Mouse (Mus musculus) left cerebral cortex, postnatal 25 days (tissue): ENCODE data around the gene Gm5591. TPM values are rescaled to one million over a fixed set of nuclear protein-coding genes. Genes with fewer than 3 reads are reported as not detected.
"Not testable (repeated sequence)": the region's sequence is repeated elsewhere in the genome, so short reads cannot be mapped to it uniquely, and the experiment has no call there.

ENCODE experiments used
- DNase-seq, 2 experiments: peaks; one replicate each; pipeline ENCODE4 v3.0.0; 2022; ENCODE audit warnings: low spot score in 2 of 2, mixed read lengths in 1 of 2
- intact Hi-C: fragments of 180-260 bp; cut with DNase I; formaldehyde crosslinking; loops from one replicate; pipeline ENCODE4 v1.15.1; 2025
- total RNA-seq, 2 experiments: library from RNA; stranded (reverse); gene quantifications; 2 replicates each; pipeline ENCODE4 v1.2.3; 2021

Gene Gm5591
- total RNA-seq: not detected

DNA sequence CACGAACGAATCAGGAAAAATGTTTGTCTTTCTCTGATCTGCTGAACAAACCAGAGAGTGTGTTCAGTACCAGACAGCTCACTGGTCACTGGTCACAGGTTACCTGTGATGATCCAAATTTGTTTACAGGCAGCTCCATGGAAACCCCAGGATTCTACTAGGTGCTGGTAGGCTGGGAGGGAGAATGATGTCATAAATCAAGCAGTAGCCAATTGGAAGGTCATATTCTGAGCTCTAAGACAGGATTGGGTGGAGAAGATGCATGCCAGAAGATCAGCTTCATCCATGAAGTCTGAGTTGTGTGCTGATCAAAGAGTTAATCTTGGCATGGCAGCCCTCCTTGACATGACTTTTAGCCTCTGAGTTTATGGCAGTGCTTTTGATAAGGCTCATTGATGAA, at the start of gene Gm5591:
Gene Gm5591, minus strand, starts transcription at position 101 of the 400 bp plus-strand sequence.
- DNase-seq, intact Hi-C loops: not testable (repeated sequence)

DNA sequence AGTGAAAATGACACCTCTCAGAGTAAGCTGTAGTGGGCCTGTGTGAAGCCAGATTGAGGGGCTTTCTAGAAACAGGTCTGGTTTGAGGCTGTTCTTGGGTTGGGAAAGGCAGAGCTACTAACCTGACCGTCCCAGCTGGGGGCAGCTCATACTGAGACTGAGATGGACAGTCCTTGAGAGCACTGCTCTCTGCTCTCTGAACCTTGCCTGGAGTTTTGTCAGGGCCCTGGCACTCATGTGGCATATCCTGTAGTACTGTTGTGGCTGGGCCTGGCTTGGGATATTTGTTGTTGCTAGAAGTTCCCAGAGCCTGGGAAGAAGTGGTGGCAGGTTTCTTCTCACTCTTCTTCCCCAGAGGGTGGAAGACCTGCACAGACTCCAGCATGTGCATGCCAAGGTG, 39.5 kb downstream of the Gm5591 start:
- DNase-seq, intact Hi-C loops: not testable (repeated sequence)
